Mouse (Mus musculus) bone marrow, adult 2 months (tissue): ENCODE results near the gene Gm49369.
A peak's percentile ranks its signal among the peaks of the same experiment; 100 is the strongest.

Experiments
- CTCF ChIP-seq: fragments of 200-500 bp; IDR thresholded peaks from 2 replicates; pipeline ENCODE4 v1.5.1; 2011; ENCODE audit warnings: low read length, control low read depth; ENCODE audit not compliant: control insufficient read depth, insufficient read depth
- POLR2A ChIP-seq: fragments of 200-500 bp; IDR thresholded peaks from 2 replicates; pipeline ENCODE4 v1.6.1; 2011; ENCODE audit warnings: low read depth, mild to moderate bottlenecking, control low read depth, low read length, borderline replicate concordance; ENCODE audit not compliant: control insufficient read depth

- peak; percentile 69 for TF ChIP-seq CTCF
- no peak for TF ChIP-seq POLR2A
Observed at GRCm38 (mm10) chr7:142340269-142340970, 42.0 kb downstream of the Gm49369 start.
